Mouse (Mus musculus) frontal cortex, adult (tissue): Measurements from ENCODE around the gene Fgfr2.

Experiments used
- ATAC-seq: cut with Nextera tagmentation; 2 replicates; pipeline ENCODE4 v1.9.2; 2017; ENCODE audit warnings: mild to moderate bottlenecking, moderate library complexity, mixed read lengths; ENCODE audit not compliant: low TSS enrichment

Fgfr2 gene

DNA sequence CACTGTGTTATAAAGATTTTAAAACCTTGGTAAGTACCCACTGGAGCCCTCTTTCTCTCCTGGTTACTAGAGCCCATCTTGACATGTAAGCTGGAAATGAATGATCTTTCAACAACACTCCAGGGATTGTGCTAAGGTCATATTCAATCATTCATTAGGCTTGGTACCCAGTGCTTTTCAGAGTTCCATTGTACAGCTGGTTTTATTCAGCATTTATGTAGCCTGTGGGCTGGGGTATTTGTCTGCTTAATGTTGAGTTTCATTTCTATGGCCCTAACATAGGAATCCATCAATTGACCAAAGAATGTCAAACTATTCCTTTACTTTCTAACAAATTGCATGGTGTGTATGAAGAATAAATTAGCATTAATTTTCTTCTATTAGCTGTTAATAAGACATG, 299.3 kb downstream of the Fgfr2 start:
- no peak for ATAC-seq

DNA sequence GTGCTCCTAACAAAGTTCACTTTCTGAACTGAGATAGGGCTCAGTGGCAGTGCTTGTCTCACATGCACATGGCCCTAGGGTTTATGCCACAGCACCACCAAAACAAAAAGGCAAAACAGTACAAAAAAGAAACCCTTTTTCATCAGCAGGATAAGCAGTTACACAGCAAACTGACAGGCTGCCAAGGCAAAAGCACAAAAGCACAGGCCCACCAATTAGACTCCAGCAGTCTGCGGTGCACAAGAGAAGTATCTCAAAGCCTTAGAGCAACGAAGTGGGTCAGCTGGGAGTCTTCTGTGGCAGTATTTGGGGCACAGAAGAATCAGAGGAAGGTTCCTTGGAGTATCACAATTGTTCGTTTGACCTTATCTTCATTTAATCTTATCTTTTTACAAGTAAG, 302.5 kb downstream of the Fgfr2 start:
- ATAC-seq, result no peak

DNA sequence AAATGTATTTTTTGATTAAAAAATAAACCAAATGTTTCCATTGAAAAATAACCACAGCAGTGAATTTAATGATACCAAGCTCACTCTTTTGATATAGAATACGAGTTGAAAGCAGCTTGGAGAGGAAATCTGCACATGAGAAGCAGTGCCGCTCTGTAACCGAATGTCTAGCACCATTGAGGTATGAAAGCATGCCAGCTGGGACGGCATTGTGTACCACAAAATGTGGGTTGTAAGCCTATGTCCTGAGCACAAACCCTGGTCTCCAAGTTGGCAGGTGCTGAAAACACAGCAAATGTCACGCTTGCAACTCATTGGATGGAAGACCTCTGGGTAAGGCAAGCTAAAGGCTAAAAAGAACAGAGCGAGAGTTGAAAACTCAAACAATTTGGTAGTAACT, 306.1 kb downstream of the Fgfr2 start:
- ATAC-seq, result no peak

DNA sequence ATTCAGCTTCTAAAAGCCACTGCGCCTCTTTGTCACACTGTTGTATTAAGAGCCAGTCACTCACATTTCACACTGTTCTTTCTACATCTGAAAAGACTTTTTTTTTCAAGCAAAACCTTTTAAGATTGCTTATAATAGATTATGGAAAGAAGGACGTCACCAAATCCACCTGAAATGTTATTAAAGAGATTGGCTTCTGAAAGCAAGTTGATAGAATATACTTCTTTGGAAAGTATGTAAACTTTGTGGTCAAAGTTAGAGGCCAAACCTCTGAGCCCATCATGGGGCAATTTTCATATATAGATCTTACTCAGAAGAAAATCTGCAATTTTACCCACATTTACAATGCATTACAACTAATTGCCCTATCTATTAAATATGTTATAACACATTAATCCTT, 306.6 kb downstream of the Fgfr2 start:
- no peak for ATAC-seq

DNA sequence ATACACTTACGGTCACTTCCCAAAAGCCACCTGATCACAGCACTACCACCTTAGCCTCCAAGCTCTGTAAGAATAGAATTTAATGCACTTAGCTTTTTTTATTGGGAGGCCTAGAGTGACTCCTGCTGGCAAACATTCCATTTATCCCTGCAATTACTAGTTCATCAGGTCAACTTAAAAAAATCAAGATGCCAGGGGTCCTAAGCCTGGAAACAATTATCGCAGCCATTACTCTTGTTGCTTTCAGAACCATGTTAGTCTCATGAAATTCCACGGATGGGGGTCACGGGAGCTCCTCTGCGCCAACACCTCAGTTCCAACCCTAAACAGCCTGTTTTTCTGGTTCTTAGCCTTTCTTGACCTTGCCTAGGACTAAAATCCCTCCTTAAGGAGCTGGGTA, 308.1 kb downstream of the Fgfr2 start:
- ATAC-seq, result no peak

DNA sequence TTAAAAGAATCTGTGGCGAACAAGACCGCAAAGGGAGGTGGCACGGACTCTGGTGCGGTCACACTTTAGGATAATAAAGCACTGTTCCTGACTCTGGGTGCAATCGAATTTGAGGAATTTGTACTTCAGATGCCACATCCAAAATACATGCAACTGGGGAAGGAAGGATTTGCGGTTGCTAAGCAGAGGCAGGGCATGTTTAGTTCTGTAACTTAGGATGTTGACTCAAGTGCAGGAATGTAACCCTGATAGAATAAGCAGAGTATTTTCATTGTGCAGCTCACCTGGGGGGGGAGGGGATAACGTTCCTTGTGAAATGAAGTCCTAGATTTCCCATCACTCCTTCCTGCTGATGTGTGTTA, 309.1 kb downstream of the Fgfr2 start:
- ATAC-seq, result no peak

DNA sequence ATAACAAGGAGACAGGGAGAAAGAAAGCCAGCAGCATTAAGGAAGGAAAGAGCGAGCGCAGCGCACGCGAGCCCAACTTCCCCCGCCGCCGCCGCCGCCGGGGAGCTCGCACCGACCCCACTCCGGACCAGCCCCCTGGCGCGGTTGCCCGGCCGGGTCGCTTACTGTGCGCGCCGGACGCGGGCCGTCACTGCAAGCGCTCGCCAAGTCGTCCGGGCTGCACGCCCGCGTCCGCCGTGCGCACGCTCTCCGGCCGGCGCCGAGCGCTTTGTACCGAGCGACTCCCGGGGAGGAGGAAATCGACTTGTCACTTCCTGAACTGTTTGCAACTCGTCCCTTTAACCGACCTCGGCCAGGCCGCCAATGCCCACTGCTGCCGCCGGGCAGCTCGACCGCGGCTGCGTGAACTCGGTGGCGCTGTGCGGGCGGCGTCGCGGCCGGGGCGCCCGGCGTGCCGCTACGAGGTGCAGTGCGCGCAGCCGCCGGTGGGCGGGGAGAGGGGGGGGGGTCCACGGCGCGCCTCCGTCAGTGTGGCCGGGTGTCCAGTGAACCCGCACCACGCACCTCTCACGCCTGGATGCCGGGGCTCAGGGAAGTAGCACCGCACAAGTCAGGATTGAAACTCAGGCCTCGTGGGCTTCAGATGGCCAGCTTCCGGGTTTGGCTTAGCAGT, 309.6 kb downstream of the Fgfr2 start, which contains the start of gene Fam53b:
Fam53b (minus strand) TSS at position 471 of the 673 bp plus-strand sequence.
- ATAC-seq, result peak; percentile 31

DNA sequence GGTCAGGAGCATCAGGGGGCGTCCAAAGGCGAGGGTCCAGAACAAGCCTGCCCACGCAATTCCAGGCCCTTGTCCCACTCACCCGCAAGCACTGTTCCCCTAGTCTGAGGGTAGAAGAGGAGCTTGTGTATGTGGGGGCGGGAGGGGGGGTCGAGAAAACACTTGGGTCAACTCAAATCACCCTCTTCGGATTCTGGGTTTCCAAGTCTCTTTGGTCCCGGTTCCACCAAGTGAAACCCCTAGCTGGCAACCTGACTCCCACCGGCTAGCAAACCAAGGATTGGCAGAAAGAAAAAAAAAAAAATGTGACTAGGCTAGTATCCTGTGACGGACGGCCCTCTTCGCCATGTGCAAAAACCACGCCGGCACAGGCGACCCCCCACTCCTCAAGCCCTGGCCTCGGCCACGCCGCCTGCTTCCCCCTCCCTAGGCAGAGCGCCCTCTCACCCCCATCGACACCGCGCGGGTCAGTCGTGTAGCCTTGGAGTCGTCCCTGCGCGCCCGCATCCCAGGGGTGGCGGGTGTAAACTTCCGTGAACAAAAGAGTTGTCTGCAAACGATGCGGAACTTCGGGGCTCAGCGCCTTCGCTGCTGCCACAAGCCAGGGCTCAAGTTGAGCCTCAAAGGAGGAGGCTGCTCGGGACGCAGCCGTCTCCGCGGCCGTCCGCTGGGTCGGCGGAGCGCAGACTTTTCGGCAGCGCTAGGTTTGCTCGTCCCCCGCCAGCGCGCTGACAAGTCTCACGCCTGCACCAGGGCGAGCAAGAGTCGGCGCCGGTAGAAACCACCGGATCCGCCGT, 310.3 kb downstream of the Fgfr2 start:
- ATAC-seq, result peak; percentile 24; the same call in 1 of the 2 replicates

DNA sequence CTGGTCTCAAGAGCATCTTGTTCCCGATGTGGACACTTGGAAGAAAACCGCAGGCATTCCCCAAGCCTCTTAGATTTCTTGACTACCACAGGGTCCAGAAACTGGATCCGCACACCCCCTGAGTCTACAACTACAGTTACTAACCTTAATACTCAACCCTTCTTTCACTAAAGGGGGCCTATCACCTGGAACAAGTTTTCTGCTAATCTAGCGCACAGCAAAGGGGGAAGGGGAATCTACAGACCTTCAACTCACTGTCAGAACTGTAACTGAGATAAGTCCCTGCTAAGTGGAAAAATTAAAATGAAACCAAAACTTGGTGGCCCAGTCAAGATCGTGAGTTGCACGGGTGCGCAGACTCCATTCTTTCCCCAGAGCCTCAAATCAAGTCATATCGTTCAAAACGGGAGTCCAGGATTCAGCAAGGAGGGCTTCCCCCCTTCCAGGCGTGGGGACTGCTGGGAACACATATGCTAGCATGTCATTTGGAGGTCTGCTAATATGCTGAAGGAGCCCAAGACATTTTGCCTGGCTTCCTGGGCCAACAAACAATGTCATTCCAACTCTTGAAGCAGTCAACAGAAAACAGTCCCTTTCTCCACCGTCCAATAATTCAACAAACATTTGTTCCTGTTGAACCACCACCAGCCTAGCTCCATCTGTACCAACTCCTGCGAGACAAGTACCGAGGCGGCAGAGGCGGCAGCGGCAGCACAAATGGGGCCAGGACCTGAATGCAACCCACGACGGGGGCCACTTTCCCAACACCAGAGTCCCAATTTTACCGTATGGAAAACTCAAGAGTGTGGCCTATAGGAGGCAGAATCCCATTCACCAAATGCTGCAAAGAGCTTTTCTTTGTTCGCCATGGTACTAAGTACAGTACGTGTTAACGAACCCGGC, 311.2 kb downstream of the Fgfr2 start:
- ATAC-seq, result no peak

DNA sequence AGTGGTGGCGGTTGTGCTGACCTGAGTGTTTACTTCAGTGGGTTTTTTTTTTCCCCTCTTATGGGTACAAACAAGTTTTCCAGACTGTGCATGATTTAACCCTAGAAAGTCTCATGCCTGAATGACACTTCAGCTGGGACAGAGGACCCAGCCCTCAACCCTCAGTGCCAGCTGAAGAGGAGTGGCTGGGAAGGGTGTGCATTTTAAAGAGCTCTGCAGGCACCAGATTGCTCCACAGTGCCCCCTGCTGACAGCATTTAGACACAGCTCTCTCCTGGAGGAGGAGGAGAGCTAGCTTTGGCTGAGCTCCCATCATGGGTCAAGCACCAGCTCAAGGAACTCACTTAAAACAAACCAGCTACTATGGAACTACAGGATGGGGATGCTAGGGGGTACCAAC, 312.3 kb downstream of the Fgfr2 start:
- peak; percentile 22 for ATAC-seq

DNA sequence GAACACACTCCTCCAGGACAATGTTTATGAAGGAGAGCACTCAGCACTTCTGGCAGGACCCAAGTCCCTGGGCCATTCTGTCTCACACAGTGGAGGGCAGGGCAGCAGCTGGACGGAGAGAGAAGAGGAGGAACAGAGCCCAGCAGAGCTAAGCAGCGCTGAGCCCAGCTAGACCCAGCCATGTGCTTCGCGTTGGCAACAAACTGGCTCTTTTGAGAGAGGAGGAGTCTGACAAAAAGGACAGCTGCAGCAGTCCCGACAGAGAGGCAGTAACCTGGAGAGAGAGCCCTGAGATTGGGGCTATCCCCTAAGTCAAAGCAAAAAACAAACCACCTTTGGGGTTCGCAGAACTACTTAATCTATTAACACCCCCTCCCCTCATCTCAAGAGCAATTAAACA, 312.8 kb downstream of the Fgfr2 start:
- ATAC-seq, result peak; percentile 26

DNA sequence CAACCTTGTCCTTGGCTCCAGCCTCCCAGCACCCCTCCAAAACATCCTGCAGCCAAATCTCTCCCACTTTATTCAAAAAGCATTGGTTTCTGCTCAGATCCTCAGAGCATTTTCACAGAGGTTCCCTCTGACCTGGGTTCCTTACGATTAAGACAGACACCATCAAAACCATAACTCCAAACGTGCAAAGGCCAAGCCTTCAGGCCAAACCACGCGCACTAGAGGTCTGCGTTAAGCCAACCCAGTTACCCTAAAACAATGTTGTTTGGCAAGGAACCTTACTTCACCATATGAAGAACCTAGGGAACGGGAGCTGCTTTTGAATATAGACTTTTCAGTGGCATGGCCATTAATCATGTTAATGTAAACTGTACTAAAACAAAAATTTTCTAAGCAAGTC, 313.4 kb downstream of the Fgfr2 start:
- ATAC-seq, result no peak

DNA sequence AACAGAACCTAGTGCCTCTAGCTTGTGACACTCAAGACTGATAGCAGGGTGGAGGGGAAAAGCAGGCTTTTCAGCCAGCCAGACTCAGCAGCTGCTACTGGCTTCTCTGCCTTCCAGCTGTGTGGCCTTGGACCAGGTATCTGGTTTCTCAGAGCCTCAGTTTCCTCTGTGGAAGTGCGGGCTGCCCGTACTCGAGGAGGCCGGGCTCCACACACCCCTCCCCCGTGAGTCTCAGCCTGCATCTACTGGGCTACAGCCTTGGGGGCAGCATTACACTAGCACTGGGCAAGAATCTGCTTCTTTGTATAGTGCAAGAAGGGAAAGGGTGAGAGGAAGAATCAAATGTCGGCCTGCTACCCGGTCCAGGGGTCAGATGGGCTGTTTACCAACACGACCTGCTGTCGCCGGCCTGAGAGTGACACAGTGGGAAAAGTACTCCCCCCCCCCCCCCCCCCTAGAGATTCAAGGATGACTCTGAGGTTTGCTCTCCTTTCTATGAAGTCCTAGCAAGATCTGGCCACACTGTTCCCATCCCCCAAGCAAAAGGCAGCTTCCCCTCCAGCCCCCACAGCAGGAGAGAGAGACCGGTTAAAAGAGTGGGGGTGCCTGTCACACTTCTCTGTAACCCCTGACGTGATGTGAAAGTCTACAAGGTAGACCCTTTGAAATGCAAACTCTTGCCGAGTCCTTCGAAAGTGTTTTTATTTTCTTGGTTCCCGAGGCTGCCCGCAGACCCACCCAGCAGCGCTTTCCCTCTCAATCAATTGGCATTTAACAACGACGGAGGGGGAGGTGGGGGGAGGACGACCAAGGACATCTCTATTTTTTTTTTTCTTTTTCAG, 314.1 kb downstream of the Fgfr2 start:
- no peak for ATAC-seq

DNA sequence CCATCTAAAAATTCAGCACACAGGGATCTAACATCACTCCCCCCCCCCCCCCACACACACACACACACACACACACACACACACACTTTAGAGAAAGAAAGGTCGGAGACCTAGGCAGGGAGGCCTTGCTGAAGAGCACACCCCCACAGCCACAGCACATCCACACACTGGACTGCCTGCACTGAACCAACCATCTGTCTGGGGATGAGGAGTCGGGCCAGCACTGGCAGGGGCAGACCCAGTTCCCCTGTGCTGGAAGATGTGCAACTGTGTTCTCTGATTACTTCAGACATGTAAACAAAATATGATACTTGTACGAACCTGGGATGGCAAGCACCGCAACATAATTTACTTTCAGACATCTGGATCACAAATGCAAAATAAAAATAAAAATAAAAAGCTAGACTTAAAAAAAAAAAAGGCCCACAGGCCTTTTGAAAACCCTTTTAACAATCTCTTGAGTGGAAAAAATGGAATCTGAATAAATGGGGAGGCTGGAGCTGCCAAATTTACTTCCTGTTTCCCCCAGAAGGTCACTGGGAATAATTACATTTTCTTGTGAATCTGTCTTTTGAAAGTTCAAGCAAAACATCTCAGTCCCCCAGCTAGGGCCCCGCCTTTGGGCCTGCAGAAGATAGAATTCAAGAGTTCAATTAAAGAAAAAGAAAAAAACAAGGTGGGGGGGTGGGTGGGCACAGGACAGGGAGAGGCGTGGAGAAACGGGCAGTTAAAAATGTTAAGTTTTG, 314.9 kb downstream of the Fgfr2 start:
- ATAC-seq, result no peak

DNA sequence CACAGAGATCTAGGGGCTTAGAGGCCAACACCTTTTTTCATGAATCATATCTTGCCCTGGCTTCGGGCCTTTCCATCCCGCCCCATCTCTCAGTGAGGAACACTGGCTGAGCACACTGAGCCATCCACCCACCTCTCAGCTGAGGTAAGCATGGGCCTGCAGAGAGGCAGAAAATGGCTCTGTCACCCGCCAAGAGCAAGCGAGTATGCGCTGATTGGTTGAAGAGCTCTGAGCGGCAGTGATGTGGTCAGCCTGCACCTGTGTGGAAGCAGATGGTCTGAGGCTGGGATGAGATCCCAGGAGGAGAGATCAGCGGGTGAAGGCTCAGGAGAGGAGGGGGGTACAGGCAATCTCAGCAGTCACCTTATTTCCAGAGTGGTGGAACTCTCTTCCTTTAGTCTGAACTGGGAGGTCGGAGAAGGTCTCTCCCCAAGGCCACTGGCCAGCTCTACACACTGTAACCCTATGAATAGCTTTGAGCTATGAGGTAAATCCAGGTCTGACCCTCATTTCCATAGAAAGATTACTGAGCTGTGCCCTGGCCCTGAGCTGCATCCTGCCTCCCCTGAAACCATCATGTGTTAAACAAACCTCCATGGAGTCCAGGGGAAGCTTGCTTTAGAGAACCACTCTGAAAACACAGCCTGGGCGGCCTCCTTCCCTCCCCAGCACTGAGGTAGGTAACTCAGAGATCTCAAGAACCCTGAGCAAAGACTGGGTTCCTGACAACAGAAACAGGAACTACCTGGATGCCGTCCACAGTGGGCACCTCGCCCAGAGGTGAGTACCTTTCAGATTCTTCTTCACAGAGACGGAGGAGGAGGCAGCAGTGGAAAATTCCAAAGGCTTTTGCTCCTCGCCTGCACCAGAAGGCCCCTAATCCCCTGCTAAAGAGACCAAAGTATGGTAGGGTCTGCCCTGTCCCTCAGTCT, 316.0 kb downstream of the Fgfr2 start:
- peak; percentile 66 for ATAC-seq

DNA sequence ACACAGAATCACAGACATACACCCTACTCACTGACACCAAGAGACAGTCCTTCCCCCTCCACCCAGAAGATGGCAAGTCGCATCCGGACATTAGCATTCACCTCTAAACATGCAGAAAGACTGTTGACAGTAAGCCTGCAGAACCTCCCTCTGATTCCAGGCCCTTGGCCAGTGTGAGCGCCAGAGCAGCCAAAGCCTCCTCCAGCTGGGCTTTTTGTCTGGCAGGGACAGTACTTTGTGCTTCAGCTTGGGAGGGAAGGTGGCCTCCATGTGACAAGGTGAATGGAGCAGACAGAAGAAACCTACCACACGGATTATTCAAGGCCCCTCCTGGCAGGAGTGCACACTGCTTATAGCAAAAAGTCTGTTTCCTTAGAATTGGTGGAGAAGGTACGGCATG, 316.9 kb downstream of the Fgfr2 start:
- peak; percentile 3; the same call in 1 of the 2 replicates for ATAC-seq

DNA sequence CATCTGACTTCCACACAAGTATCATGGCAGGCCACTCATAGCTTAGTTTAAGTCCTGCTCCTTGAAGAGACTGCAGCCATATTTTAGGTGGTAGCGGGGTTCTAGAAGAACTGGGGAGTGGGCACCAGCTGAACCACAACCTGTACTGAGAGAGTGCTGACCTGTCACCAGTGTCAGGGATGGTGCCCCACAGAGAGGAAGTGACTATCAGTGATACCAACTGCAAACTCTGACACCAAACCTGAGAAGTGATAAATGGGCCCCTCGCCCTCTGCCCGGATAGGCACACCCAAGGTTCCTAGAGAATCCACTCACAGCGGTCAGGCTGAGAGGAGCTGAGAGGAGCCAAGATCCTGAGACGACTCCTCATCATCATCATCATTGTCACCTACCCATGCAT, 318.2 kb downstream of the Fgfr2 start:
- ATAC-seq, result no peak

DNA sequence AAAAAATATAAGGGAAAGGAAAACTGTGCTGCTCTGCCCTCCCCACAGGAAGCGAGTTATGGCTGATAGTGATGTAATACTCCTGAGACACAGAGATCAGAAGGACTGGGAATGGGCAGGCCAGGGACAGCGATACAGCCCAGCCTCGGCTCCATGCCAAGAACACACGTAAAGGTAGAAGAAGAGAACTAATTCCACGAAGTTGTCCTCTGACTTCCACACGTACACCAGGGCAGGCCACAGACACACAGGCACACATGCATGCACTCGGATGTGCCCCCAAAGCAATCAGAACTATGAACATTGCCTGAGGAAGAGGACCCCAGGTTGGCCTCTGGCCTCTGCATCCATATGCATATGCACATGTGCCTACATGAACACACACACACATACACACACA, 318.7 kb downstream of the Fgfr2 start:
- ATAC-seq, result no peak

DNA sequence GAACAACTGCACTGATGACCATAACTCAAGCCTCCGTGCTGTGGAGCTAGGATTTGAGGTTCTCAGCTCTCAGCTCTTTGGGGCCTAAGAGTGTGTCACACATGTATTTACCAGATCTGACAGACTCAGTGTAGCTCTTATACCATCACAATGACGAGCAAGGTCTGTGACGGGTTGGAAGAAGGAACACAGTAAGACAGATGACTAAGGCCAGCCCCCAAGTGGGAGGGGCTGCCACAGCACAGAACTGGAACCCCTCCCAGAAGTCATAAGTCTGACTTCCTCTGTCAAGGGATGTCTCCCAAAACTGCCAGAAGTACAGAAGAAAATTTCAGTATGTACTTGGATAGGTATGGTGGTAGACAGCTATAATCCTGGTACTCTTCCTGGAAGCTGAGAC, 319.2 kb downstream of the Fgfr2 start:
- ATAC-seq, result no peak

DNA sequence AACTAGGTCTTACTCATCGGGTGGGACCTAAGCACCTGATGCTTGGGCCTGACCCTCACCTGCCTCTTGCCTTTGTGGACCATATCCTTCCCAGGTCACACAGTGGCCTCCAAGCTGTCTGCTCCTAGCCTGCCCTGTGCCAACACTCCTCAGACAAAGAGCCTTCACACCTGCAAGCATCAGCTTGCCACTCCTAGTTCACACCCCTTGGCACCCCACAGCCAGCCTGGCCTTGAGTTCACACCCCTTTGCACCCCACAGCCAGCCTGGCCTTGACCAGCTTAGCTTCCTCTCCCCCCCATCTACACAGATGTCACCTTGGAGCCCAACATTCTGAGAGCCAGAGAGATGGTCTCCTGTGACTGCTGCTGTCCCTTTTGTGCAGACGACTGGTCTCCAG, 319.8 kb downstream of the Fgfr2 start:
- no peak for ATAC-seq
